Mouse (Mus musculus) C3H10T1/2 (cell line): ENCODE data around the gene Atp1b4. TPM values are rescaled to one million over a fixed set of nuclear protein-coding genes. Genes with fewer than 3 reads are reported as not detected.

Experiments
- polyA plus RNA-seq, 2 experiments: library from polyadenylated mRNA; unstranded; fragments of >200 nt; fragmentation: generic; extraction: Trizol; gene quantifications; one replicate each; pipeline ENCODE4 v1.2.1; 2012; ENCODE audit warnings: missing spikeins in 2 of 2

The Atp1b4 gene
- polyA plus RNA-seq: not detected

DNA sequence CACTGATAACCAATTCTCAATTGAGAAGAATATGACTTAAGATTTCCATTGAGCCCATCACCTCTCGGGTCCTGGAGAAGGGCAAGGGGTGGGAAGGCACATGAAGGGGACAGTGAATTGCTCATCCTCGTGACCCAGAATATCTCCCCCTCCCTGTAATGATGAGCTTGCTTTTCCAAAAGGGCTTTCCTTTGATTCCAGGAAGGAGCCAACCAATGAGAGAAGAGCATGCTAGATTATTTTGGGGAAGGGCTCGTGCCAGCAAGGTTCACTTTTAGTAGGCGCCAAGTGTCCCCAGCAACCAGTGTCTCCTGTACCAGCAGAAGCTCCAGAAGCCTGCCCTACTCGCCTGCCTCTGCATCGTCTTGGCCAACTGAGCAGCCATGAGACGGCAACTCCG is at the start of gene Atp1b4:
Atp1b4 (plus strand) TSS at position 301 of the 400 bp plus-strand sequence.

Other genes starting within 250 kb of the Atp1b4 start
- gene Rhox10, start 249.7 kb upstream of the Atp1b4 start, polyA plus RNA-seq: not detected
- gene Rhox11, start 231.0 kb upstream of the Atp1b4 start, polyA plus RNA-seq: not detected
- not detected for gene Rhox12, start 205.3 kb upstream of the Atp1b4 start, polyA plus RNA-seq
- not detected for gene Rhox13, start 195.0 kb upstream of the Atp1b4 start, polyA plus RNA-seq
- 1 to 10 TPM in 1 of 2 experiments, under 1 TPM in 1; 0.11 to 1.3 TPM for gene Zbtb33, start 126.4 kb upstream of the Atp1b4 start, polyA plus RNA-seq
- gene Tmem255a, start 63.7 kb upstream of the Atp1b4 start, polyA plus RNA-seq: under 1 TPM; 0.09 to 0.41 TPM
- 10 to 100 TPM in 1 of 2 experiments, 1 to 10 TPM in 1; 4.3 to 68.2 TPM for gene Lamp2, start 140.3 kb downstream of the Atp1b4 start, polyA plus RNA-seq